Mouse (Mus musculus) lung, adult 2 months (tissue): Measurements from ENCODE around the gene Rps29. TPM values are rescaled to one million over a fixed set of nuclear protein-coding genes. Genes with fewer than 3 reads are reported as not detected.
A peak's percentile ranks its signal among the peaks of the same experiment; 100 is the strongest.
"Not testable (repeated sequence)": the region's sequence is repeated elsewhere in the genome, so short reads cannot be mapped to it uniquely, and the experiment has no call there.

Experiments
- DNase-seq: peaks from one replicate; pipeline ENCODE4 v3.0.0; 2022
- H3K4me1 ChIP-seq: fragments of 200-500 bp; 2 replicates; pipeline ENCODE4 v1.6.1; 2011; ENCODE audit warnings: low read length; ENCODE audit not compliant: control insufficient read depth, insufficient read depth
- H3K4me3 ChIP-seq: fragments of 200-500 bp; replicated peaks from 2 replicates; pipeline ENCODE3; 2011; ENCODE audit warnings: low read depth, mild to moderate bottlenecking, control low read depth, low read length; ENCODE audit errors: extremely low read depth
- CTCF ChIP-seq: fragments of 200-500 bp; IDR thresholded peaks from 2 replicates; pipeline ENCODE4 v1.5.1; 2011; ENCODE audit warnings: mild to moderate bottlenecking, low read length, control low read depth; ENCODE audit not compliant: insufficient read depth
- POLR2A ChIP-seq: fragments of 200-500 bp; IDR thresholded peaks from 2 replicates; pipeline ENCODE4 v1.6.1; 2011; ENCODE audit warnings: low read depth, mild to moderate bottlenecking, control low read depth, low read length, borderline replicate concordance; ENCODE audit errors: extremely low read depth
- WGBS: fragments of 180-500 bp; shearing (Covaris S2); methylation state at CpG from one replicate; pipeline ENCODE4 v1.1.7; 2018; 5-methylcytosine and 5-hydroxymethylcytosine counted together
- polyA plus RNA-seq: library from polyadenylated mRNA; depleted of rRNA; stranded (reverse); fragments of >200 nt; gene quantifications from 2 replicates; pipeline ENCODE4 v1.2.3, GENCODE M21; 2012

Rps29 gene
- polyA plus RNA-seq, 1 experiment: 892 TPM

- no peak for TF ChIP-seq POLR2A
- TF ChIP-seq CTCF: no peak
- 53% methylated on average over 11 of the region's 12 CpGs for WGBS
- no peak for DNase-seq
- H3K4me1 ChIP-seq: no peaks in the 10 kb centered on the region
- no peak overlapping the region for H3K4me3 ChIP-seq
Measured at GRCm38 (mm10) chr12:69179371-69179770, 20.4 kb upstream of the Rps29 start.

DNA sequence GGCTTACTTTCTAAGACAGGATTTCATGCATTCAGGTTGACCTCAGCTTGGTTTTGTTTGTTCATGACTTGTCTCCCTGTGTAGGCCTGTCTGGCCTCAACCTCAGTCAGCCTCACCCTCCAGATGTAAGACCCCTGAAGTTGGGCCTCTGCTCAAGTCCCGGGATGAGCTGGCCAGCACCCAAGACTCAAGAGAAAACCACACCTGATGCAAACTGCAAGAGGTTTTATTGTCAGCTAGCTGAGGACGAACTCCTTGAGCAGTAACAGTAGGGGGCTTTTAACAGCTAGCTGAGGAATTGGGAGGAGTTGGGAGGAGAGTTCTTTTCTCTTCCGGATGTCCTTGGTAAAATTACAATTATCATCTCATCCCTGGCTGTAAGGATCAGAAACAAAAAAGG, 18.5 kb upstream of the Rps29 start:
- DNase-seq: no peak
- Histone ChIP-seq H3K4me3 (no peak overlapping the region), H3K4me1 (no peaks in the 10 kb centered on the region)
- WGBS: 86% methylated on average over 3 of the region's 3 CpGs
- no peak for TF ChIP-seq POLR2A
- TF ChIP-seq CTCF: no peak

- H3K4me1 ChIP-seq: no peaks in the 10 kb centered on the region
- H3K4me3 ChIP-seq: no peak overlapping the region
- TF ChIP-seq POLR2A: no peak
- WGBS: 88% methylated on average over 3 of the region's 3 CpGs
- DNase-seq: no peak
Measured at GRCm38 (mm10) chr12:69175975-69176374, 17.0 kb upstream of the Rps29 start.

- DNase-seq: no peak
- Histone ChIP-seq H3K4me3 (no peak overlapping the region), H3K4me1 (peaks cover 2% of the 10 kb centered on the region; the same call in 1 of the 2 replicates)
- TF ChIP-seq CTCF (no peak), POLR2A (no peak)
- 93% methylated on average over 2 of the region's 2 CpGs for WGBS
Measured at GRCm38 (mm10) chr12:69171307-69171706, 12.3 kb upstream of the Rps29 start.

DNA sequence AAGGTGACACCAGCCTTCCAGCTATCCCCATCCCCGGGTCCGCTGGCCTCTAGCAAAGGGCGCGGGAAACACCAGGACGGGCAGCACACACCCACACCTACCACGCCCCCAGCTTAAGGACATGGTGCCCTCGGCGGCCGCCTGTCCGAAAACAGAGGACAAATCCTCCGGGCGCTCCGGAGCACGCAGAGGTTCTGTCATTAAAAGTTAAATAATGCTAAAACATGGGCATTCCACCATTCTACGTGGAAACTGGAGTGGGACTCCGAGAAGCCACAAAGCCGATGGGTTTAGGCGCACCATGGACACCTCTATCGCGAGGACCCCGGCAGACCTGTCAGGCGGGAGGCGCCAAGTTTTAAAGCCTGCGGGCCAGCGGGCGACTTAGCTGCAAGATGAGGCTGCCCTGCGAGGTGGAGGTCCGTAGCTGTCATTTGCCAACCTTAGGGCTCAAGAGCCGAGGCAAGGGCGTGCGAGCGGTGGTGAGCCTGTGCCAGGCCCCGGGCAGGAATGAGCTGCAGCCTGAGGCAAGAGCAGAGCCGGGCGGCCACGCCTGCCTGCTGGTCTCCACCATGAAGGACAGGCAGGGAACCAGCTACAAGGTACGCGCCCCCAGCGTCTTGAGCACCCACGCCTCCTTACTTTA, 9.6 kb upstream of the Rps29 start, which contains the start of gene Lrr1:
Gene Lrr1 (plus strand): TSS at position 354 of the 646 bp plus-strand sequence.
- TF ChIP-seq CTCF (no peak), POLR2A (no peak)
- DNase-seq: peak; percentile 93
- under 1% methylated on average over 40 of the region's 40 CpGs for WGBS

DNA sequence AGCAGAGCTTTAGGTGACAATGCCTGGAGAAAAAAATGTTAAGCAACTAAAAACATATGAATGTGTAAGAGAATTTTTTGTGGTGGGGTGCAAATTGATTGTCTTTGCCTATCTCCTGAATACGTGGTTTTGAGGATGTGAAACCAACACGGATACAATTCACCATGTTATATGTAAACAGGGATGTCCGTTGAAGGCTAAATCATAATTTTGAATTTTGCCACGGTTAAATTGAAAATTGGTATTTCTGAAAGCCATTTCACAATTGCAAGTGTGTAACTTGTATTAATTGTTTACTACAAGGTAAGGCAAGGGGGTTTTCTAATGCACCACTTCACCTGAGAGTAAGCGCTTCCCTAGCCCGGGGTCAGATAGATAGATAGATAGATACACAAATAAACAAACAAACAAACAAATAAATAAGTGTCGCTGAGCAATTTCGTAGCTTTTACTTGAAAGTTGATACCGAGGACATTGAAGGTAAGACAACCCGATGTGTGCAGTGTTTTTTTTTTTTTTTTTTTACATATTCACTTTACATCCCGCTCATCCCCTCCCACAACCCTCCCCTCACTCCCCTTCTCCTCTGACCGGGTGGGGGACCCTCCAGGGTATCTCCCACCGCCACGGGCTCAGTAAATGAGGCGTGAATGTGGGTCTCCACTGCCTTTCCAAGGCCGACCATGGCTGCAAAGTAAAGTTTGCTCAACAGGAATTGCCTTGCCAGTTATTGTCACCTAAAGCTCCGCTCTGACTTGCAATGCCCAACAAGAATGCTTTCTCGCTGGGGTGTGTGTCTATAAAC, 8.9 kb upstream of the Rps29 start:
- H3K4me1 ChIP-seq: peaks cover 2% of the 10 kb centered on the region; the same call in 1 of the 2 replicates
- no peak for DNase-seq
- H3K4me3 ChIP-seq: peak overlapping the region; percentile 73
- TF ChIP-seq POLR2A: no peak
- no peak for TF ChIP-seq CTCF
- WGBS: 5% methylated on average over 18 of the region's 18 CpGs

More for the DNA sequence above, 9.6 kb upstream of the Rps29 start, which contains the start of gene Lrr1:
- peaks cover 2% of the 10 kb centered on the region; the same call in 1 of the 2 replicates for H3K4me1 ChIP-seq
- peak within 1 kb of the TSS; percentile 73 for H3K4me3 ChIP-seq

DNA sequence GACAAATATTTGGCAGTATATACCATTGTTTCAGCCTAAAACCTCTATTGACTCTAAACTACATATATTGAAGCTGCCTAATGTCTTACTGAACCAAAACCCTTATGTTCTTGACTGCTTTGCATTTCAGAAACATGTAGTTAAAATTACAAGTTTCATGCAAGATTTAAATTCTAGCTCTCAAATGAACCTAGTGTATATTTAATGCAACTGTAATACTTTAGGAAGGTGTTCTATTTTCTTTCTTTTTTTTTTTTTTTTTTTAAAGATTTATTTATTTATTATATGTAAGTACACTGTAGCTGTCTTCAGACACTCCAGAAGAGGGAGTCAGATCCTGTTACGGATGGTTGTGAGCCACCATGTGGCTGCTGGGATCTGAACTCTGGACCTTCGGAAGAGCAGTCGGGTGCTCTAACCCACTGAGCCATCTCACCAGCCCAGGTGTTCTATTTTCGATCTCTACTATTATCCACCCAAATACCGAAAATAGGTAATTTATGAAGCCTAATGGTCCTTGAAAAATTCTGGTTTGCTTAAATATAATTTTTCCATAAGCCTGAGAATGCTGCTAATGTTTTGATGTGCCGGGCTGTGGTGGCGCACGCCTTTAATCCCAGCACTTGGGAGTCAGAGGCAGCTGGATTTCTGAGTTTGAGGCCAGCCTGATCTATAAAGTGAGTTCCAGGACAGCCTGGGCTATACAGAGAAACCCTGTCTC, 8.0 kb upstream of the Rps29 start:
- 77% methylated on average over 8 of the region's 8 CpGs for WGBS
- DNase-seq, H3K4me1 ChIP-seq, H3K4me3 ChIP-seq: not testable (repeated sequence)

DNA sequence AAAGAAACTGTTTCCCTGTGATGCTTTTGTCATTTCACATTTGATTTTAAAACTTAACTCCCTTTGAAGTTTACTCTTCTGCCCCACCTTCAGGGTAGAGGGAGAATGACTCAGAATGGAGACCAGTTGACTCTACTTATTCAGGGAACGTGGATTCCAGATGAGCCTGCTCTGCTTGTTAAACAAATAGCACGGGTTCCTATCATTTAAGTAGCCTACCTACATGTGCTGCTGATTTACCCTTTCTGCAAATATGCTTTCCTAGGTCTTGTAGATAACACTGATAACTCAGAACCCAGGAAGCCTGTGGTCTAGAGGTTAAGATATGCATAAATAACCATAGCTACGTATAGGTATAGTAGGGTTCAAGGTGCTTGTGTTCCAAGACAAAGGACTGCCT, 5.9 kb upstream of the Rps29 start:
- no peak for DNase-seq
- WGBS: 53% methylated on average over 3 of the region's 3 CpGs
- peaks cover 2% of the 10 kb centered on the region; the same call in 1 of the 2 replicates for H3K4me1 ChIP-seq
- no peak overlapping the region for H3K4me3 ChIP-seq
- no peak for TF ChIP-seq CTCF
- no peak for TF ChIP-seq POLR2A

DNA sequence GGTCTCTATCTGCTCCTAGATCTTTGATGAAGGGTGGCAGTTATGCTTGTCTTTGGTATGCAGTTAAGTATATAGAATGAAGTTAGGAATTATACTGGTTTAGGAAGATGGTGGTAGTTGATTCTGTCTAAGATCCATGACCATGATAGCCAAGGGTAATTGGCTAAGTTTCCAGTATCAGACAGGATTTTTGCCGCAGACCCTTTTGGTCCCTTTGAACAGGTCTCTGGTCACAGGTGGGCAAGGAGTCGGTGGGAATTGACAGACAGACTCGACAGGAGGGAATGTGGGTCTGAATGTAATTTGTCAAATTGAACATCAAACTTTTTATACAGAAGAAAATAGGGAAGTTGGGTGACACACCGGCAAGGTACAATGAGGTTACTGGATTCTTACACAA, 4.6 kb upstream of the Rps29 start:
- DNase-seq, H3K4me1 ChIP-seq, H3K4me3 ChIP-seq: not testable (repeated sequence)
- 76% methylated on average over 4 of the region's 4 CpGs for WGBS

- WGBS: 69% methylated on average over 2 of the region's 2 CpGs
- not testable (repeated sequence) for DNase-seq, H3K4me1 ChIP-seq, H3K4me3 ChIP-seq
Measured at GRCm38 (mm10) chr12:69160677-69161076, 1.7 kb upstream of the Rps29 start.
